Mouse (Mus musculus) hindbrain, embryonic 10.5 days (tissue): Measurements from ENCODE around the gene Plekhm3. TPM values are rescaled to one million over a fixed set of nuclear protein-coding genes. Genes with fewer than 3 reads are reported as not detected.
A peak's percentile ranks its signal among the peaks of the same experiment; 100 is the strongest.

Experiments
- DNase-seq: peaks from one replicate; pipeline ENCODE4 v3.0.0-alpha.2; 2017; ENCODE audit warnings: low spot score
- H3K27ac ChIP-seq: fragments of 300-500 bp; sonication (generic); 2 replicates; pipeline ENCODE4 v1.5.1; 2016; ENCODE audit warnings: mild to moderate bottlenecking, moderate library complexity
- H3K27me3 ChIP-seq: fragments of 300-500 bp; sonication (generic); 2 replicates; pipeline ENCODE4 v1.6.1; 2016; ENCODE audit warnings: mild to moderate bottlenecking; ENCODE audit not compliant: poor library complexity, insufficient read depth, severe bottlenecking
- H3K36me3 ChIP-seq: fragments of 300-500 bp; sonication (generic); 2 replicates; pipeline ENCODE4 v1.6.1; 2016; ENCODE audit warnings: mild to moderate bottlenecking, moderate library complexity
- H3K4me1 ChIP-seq: fragments of 300-500 bp; sonication (generic); replicated peaks from 2 replicates; pipeline ENCODE4 v1.6.1; 2016; ENCODE audit warnings: mild to moderate bottlenecking
- H3K4me3 ChIP-seq: fragments of 300-500 bp; sonication (generic); 2 replicates; pipeline ENCODE4 v1.5.1; 2016; ENCODE audit warnings: mild to moderate bottlenecking, moderate library complexity
- H3K9me3 ChIP-seq: fragments of 300-500 bp; sonication (generic); 2 replicates; pipeline ENCODE4 v1.6.1; 2016; ENCODE audit warnings: mild to moderate bottlenecking, moderate library complexity
- WGBS: fragments of 180-500 bp; shearing (Covaris S2); methylation state at CpG from one replicate; pipeline ENCODE4 v1.1.7; 2016; 5-methylcytosine and 5-hydroxymethylcytosine counted together
- polyA plus RNA-seq: library from polyadenylated mRNA; unstranded; fragments of >200 nt; fragmentation: Nextera tagmentation; extraction: Ambion mirVana; gene quantifications from 2 replicates; pipeline ENCODE4 v1.2.1, GENCODE M21; 2016

Gene Plekhm3
- polyA plus RNA-seq, 1 experiment from 2014 or later = 9.8 TPM

DNA sequence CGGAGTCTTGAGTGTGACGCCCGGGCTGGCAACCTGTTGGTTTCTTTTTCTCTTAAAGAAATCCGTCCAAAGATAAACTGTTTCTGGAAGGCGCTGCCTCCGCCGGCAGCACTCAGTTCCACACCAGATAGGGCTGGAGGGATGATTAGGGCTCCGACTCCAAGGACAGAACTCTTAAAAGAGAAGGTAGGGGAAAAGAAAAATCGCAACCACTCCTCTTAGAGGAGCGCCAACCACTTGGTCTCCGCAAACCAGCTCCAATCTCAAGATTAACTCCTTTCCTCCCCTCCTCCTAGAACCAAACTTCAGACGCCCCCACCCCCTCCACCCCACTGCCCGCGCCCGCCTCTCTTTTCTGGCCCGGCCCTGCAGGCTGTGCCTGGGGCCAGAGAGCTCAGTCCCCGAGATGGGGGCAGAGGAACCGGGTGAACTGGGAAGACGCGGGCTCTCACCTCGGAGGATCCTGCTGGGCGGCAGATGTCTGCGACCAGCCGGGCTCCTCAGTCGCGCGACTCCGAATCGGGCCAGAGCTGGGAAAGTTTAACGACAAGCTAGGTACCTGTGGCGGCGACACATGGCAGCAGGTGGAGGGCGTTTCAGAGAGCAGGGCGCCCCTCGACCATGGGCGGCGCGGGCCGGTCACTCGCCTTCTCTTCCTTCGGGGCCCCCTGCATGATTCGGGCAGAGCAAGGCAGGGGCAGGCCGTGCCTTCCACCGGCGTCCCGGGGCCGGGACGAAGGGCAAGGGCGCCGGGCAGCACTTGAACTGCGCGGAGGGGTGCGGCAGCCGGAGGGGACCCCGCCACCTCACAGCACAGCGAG lies 219.7 kb downstream of the Plekhm3 start:
- Histone ChIP-seq H3K4me1 (peaks cover 61% of the 10 kb centered on the region), H3K9me3 (no peaks in the 10 kb centered on the region), H3K27me3 (peaks cover 73% of the 10 kb centered on the region), H3K27ac (peak overlapping the region; percentile 84), H3K36me3 (no peaks in the 10 kb centered on the region), H3K4me3 (peak overlapping the region; percentile 73)
- under 1% methylated on average over 56 of the region's 56 CpGs for WGBS
- peak; percentile 52 for DNase-seq

Other genes with a start within 250 kb of the Plekhm3 start
- gene Fzd5, start 219.1 kb downstream of the Plekhm3 start, polyA plus RNA-seq = 0.37 and 0.62 TPM in 2 replicates
- gene Akr1cl, start 75.9 kb upstream of the Plekhm3 start, polyA plus RNA-seq = 0.22 and 0.34 TPM in 2 replicates
- gene Cryge, start 94.3 kb upstream of the Plekhm3 start, polyA plus RNA-seq = 0.30 and 2.9 TPM in 2 replicates
- gene Crygd, start 106.6 kb upstream of the Plekhm3 start, polyA plus RNA-seq = not detected in 2 replicates
- gene Crygc, start 116.9 kb upstream of the Plekhm3 start, polyA plus RNA-seq = 0.27 TPM in 1 of 2 replicates, not detected in the other
- gene Crygb, start 125.5 kb upstream of the Plekhm3 start, polyA plus RNA-seq = not detected in 2 replicates
- not detected in 2 replicates for gene Cryga, start 146.5 kb upstream of the Plekhm3 start, polyA plus RNA-seq
- gene Gm28845, start 162.7 kb upstream of the Plekhm3 start, polyA plus RNA-seq = not detected in 2 replicates
- 0.21 and 0.30 TPM in 2 replicates for gene D630023F18Rik, start 166.4 kb upstream of the Plekhm3 start, polyA plus RNA-seq
- 279 and 332 TPM in 2 replicates for gene Idh1, start 229.7 kb upstream of the Plekhm3 start, polyA plus RNA-seq
- 13.5 and 13.7 TPM in 2 replicates for gene Pikfyve, start 229.9 kb upstream of the Plekhm3 start, polyA plus RNA-seq